Mouse (Mus musculus): Measurements from ENCODE around the gene Fam19a2. TPM values are rescaled to one million over a fixed set of nuclear protein-coding genes. Genes with fewer than 3 reads are reported as not detected.
A peak's percentile ranks its signal among the peaks of the same experiment; 100 is the strongest.

The Fam19a2 gene
- not detected for total RNA-seq (2021)
- long read RNA-seq, experiment 1: 0 reads
- long read RNA-seq, experiment 2: 0 reads

- peak; percentile 31 for DNase-seq (ENCODE audit: low spot score)
These were observed at the start of gene Fam19a2 for GRCm38 (mm10) chr10:123263876-123264309. Gene Fam19a2 (plus strand): TSS chr10:123263996.

- no peak for DNase-seq (ENCODE audit: low spot score)
These were observed 41.0 kb upstream of the Fam19a2 start for GRCm38 (mm10) chr10:123222785-123223184.

- no peak for DNase-seq (ENCODE audit: low spot score)
These were observed 34.4 kb upstream of the Fam19a2 start for GRCm38 (mm10) chr10:123229420-123229819.

- no peak for DNase-seq (ENCODE audit: low spot score)
These were observed 15.7 kb upstream of the Fam19a2 start for GRCm38 (mm10) chr10:123248063-123248462.

GRCm38 (mm10) chr10:123251904-123252303, 11.9 kb upstream of the Fam19a2 start:
- no peak for DNase-seq (ENCODE audit: low spot score)

- no peak for DNase-seq (ENCODE audit: low spot score)
These were observed 9.5 kb upstream of the Fam19a2 start for GRCm38 (mm10) chr10:123254299-123254698.

- DNase-seq (ENCODE audit: low spot score): no peak
These were observed 8.0 kb upstream of the Fam19a2 start for GRCm38 (mm10) chr10:123255674-123256348.

- DNase-seq (ENCODE audit: low spot score): no peak
These were observed 830 bp downstream of the Fam19a2 start for GRCm38 (mm10) chr10:123264461-123265191.

- no peak for DNase-seq (ENCODE audit: low spot score)
These were observed 1.5 kb downstream of the Fam19a2 start for GRCm38 (mm10) chr10:123265241-123265790.

GRCm38 (mm10) chr10:123268568-123268967, 4.8 kb downstream of the Fam19a2 start:
- no peak for DNase-seq (ENCODE audit: low spot score)

- DNase-seq (ENCODE audit: low spot score): no peak
These were observed 10.8 kb downstream of the Fam19a2 start for GRCm38 (mm10) chr10:123274554-123274953.

GRCm38 (mm10) chr10:123307300-123307699, 43.5 kb downstream of the Fam19a2 start:
- no peak for DNase-seq (ENCODE audit: low spot score)

- no peak for DNase-seq (ENCODE audit: low spot score)
These were observed 62.5 kb downstream of the Fam19a2 start for GRCm38 (mm10) chr10:123326271-123326670.

GRCm38 (mm10) chr10:123341280-123341679, 77.5 kb downstream of the Fam19a2 start:
- DNase-seq (ENCODE audit: low spot score): no peak

- DNase-seq (ENCODE audit: low spot score): no peak
These were observed 78.9 kb downstream of the Fam19a2 start for GRCm38 (mm10) chr10:123342591-123343236.

- DNase-seq (ENCODE audit: low spot score): no peak
These were observed 82.5 kb downstream of the Fam19a2 start for GRCm38 (mm10) chr10:123346301-123346700.

- no peak for DNase-seq (ENCODE audit: low spot score)
These were observed 89.9 kb downstream of the Fam19a2 start for GRCm38 (mm10) chr10:123353667-123354066.

GRCm38 (mm10) chr10:123357010-123357409, 93.2 kb downstream of the Fam19a2 start:
- no peak for DNase-seq (ENCODE audit: low spot score)

GRCm38 (mm10) chr10:123360492-123360891, 96.7 kb downstream of the Fam19a2 start:
- no peak for DNase-seq (ENCODE audit: low spot score)

GRCm38 (mm10) chr10:123364628-123365027, 100.8 kb downstream of the Fam19a2 start:
- DNase-seq (ENCODE audit: low spot score): no peak

GRCm38 (mm10) chr10:123367152-123367864, 103.5 kb downstream of the Fam19a2 start:
- no peak for DNase-seq (ENCODE audit: low spot score)
